Mouse (Mus musculus) thymus, postnatal 25 days (tissue): ENCODE data around the gene Evl.
"Not testable (repeated sequence)": the region's sequence is repeated elsewhere in the genome, so short reads cannot be mapped to it uniquely, and the experiment has no call there.

Experiments used
- DNase-seq: peaks from one replicate; pipeline ENCODE4 v3.0.0; 2022

Gene Evl

DNA sequence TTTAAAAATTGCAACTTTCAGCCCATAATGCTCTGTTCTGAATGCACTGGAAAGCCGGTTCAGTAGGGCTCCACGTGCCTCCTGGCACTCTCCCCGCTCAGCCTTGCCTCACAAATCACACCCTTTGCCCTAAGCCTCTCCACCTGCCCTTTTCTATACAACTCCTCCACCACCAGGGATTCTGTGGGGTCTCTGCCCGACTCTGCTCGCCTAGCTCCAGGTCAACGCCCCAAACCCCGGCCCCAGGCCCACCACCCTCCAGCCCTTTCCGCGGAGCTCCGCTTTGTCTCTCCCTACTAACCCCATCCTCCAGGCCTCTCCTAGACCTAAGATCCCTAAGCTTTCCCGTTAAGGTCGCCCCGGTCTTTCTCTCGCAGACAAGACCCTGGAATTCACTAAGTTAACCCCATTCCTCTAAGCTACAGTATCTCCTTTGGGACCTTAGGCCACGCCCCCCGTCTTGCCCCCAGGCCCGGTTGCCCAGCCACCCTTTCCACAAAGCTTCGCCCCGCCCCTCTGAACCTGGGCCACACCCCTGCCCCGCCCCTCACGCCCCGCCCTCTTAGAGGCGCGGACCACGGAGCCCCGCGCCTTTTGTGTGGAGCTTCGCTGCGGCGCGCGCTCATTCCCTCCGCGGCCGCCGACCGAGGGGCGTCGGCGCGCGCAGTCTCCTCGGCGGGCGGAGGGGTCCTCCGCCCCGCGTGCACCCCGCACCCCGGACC, at the start of gene Evl:
Gene Evl (plus strand): TSS at position 601 of the 722 bp plus-strand sequence.
- peak; percentile 87 for DNase-seq

DNA sequence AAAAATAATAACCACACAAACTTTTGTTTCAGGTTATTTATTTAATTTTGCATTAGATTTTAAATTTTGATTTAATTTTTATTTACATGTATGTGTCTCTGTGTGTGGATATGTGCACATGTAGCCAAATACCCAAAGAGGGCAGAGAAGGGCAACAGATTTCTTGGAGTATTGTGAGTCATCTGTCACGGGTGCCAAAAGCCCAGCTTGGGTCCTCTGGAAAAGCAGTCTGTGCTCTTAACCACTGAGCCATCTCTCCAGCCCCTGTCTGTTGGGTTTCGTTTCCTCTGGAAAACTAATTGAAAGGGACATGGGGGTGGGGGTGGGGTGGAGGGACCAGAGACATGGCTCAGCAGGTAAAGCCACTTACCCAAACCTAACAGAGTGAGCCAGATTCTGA, 48.7 kb upstream of the Evl start:
- no peak for DNase-seq

DNA sequence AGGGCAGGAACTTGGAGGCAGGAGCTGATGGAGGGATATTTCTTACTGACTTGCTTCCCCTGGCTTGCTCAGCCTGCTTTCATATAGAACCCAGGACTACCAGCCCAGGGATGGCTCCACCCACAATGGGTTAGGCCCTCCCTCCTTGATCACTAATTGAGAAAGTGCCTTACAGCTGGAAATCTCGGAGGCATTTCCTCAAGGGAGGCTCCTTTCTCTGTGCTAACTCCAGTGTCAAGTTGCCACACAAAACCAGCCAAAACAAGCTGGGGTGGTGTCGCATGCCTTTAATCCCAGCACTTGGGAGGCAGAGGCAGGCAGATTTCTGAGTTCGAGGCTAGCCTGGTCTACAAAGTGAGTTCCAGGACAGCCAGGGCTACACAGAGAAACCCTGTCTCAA, 47.5 kb upstream of the Evl start:
- DNase-seq: not testable (repeated sequence)

DNA sequence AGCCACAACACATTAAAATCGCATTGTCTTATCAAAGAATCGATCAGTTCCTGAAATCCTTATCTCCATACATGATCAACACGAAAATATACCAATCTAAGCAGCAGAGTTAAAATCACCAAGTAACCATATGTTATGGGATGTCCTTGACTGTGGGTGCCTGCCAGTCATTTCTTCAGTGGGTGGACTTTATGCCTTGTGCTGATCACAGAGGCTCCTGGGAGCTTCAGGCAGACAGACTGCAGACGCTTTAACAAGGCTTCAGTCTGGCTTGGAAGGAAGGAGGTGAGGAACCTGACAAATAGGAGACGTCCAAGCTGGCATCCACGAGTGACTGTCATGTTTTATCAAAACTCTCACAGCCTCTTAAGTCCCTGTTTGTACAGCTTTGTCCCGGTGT, 43.9 kb upstream of the Evl start:
- no peak for DNase-seq

DNA sequence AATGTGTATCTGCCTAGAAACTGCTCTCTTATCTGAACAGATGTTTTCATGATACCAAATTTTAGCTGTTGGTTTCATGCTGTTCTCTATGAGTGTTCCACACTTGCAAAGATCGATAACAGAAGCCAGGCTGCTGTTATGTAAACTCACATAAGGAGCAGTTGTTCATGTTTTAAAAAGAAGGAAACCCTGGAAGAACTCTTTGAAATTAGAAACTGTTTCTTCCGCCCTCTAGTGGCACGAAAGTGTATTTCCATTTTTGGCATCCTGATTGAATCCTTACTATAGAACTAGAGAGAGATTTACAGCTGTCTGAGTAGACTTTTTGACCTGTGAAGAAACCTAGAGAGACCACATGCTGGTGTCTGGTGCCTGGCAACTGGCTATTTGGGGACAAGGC, 43.5 kb upstream of the Evl start:
- no peak for DNase-seq

DNA sequence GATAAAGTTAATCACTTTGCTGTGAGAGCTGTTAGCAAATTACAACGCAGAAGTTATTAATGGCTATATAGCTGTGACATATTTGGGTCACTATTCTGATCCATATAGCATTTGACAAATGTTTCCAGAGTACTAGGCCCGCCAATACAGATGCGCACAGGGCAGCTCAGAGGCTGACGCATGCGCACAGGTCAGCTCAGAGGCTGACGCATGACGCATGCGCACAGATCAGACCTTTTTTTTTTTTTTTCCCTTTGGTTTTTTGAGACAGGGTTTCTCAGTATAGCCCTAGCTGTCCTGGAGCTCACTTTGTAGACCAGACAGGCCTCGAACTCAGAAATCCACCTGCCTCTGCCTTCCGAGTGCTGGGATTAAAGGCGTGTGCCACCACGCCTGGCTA, 39.1 kb upstream of the Evl start:
- DNase-seq: no peak

DNA sequence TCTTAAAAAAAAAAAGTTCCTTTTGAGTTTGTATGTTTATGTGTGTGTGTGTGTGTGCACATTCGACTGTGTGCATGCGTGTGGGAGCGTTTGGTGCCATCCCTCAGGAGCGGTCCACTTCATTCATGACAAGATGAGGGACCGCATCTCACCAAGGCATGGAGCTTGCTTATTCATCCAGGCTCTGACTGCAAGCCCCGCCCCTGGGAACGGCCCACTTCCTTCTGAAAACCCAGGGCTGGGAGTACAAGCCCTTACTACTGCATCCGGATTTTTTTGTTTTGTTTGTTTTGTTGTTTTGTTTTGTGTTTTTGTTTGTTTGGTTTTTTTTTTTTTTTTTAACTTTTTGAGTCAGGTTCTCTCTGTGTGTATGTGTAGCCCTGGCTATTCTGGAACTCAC, 35.1 kb upstream of the Evl start:
- DNase-seq: no peak

DNA sequence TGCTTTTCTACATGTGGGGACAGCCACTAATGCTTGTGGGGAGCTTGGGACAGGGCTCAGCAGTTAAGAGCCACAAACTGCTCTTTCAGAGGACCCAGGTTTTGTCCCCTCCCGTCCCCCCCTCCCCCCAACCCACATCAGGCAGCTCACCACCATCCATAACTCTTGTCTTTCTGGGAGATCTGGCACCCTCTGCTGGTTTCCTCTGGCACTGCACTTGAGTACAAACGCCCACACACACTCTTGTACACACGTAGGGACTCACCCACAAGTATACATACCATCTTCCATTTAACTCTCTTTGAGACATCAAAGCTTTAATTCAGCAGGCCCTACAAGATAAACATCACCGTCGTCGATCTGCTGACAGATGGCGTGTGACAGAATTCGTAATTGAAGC, 25.3 kb upstream of the Evl start:
- DNase-seq: peak; percentile 46

DNA sequence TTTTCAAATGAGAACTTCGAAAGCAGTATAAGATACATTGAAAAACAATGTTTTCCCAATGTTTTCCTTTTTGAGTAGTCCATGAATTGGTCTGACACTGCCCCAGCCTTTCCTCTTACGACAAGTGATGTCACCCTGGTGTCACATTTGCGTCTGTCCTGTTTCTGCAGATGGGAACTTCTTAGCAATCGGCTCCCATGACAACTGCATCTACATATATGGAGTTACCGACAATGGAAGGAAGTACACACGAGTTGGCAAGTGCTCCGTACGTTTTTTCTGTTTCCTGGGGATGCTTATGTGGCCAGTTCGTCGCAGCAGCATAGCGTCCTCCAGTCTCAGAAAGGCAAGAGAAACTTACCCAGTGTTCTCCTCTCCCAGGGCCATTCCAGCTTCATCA, 20.0 kb upstream of the Evl start:
- no peak for DNase-seq

DNA sequence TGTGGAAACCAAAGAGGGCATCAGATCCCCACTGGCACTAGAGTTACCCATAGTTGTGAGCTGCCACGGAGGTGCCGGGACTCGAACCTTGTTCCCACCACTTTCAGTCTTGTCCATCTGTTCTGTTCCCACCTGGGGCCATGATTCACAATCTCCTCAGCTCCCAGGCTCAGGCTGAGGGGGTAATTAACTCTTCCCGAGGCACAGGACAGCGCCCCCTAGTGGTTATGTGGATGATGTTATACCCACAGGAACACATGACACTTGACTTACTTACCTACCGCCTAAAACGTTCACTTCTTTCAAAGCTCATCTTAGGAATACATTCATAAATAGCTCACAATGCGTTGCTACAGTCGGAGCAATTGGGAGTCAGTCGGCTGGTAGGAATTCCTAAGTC, 18.1 kb upstream of the Evl start:
- DNase-seq: peak; percentile 18

DNA sequence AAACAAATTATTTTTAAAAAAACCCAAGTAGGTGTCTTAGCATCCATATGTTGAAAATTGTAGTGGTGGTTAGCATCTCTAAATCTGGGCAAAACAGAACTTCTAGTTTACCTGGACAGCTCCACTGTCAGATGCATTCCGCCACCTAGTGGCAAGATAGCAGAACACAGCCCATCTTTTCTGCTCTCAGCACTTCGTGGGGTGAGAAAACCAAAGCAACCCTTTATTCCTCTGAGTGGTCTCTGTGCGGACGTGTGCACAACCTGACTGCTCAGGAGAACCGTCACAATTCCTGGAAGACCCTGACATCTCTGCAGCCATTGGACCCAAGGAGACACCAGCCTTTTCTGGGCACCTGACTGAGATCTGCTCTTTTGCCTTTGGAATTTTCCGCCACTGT, 13.4 kb upstream of the Evl start:
- peak; percentile 41 for DNase-seq

DNA sequence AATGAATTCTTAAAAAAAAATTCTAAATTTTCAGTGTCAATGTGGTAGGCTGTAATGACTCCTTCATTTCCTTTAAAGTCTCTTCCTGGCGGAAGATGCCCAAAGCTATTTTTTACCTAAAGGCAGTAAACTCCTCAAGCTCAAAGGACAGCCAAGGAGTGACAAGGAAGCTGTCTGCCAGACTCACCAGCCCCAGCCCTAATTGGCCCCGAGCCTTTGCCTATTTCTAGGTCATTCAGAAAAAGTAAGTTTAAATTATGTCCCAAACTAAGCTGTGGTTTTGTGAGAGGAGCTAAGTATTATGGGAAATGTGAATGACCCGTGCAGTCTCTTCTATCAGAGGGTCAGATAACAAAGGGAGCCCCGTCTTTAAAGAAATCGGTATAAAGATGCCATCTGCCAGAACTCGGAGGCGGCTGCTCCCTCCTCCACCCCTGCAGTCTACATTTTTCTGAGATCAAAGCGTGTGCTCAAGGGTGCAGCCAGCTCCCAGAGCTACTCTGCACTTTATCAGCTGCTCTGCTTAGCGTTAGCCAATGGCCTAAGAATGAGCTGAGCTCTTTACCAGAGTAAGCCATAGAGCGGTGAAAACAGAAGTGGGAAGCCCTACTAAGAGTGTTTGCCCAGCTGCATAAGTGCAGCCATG, 7.9 kb upstream of the Evl start:
- no peak for DNase-seq

DNA sequence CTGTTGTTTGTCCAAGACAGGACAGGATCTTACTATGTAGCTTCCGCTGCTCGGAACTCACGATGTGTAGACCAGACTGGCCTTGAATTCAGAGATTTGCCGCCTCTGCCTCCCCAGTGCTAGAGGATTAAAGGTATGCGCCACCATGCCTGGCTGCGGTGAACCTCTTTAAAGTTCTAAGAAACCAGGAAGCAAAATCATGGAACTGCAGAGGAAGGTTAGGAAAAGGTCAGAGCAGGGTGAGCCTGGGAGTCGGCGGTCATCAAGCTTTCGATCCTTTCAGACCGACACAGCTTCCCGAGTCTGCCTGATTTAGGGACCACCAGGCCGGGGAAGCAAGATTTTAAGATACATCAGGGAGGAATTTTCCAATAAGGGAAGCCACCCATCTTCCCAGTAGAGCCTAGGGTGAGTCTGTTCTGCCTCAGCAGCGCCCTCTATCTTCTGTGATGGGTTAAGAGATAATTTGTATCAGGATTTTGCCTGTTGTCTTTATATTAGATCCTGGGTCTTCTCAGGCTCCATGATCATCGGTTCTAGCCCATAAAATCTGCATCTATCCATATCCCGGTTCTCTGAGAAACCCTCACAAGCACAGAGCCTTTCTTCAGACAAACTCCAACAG, 7.2 kb upstream of the Evl start:
- no peak for DNase-seq

DNA sequence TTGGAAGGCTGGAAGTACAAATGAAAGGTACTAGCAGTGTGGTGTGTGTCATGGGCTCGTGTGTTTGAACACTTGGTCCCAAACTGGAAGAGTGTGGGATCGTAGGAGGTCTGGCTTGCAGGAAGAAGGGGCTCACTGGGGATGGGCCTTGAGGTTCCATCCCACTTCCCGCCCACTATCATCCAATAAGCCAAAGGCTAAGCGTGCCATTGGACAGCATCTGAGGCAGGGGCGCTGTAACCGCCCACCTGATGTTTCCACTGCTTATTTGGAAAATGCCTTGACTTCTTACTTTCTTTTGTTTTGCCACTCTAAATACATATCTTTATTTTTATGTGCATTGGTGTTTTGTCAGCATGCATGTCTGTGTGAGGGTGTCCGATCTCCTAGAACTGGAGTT, 2.8 kb upstream of the Evl start:
- no peak for DNase-seq

DNA sequence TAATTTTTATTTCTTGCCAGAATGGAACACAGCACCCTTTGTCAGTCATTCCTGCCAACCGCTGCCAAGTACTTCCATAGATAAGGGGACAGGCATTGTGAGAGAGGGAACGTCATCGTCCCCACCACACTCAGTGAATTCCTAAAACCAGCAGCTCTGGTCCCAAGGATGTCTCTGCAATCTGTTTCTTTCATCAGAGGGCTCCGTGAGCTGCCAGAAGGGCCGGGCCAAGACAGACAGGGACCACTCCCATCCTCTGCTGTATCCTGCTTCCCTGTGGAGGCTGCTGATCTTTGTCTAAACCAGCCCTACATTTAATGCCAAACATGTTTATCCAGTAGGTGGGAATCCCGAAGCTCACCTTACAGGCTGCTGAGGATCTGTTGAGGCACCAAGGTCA, 1.4 kb upstream of the Evl start:
- DNase-seq: no peak

DNA sequence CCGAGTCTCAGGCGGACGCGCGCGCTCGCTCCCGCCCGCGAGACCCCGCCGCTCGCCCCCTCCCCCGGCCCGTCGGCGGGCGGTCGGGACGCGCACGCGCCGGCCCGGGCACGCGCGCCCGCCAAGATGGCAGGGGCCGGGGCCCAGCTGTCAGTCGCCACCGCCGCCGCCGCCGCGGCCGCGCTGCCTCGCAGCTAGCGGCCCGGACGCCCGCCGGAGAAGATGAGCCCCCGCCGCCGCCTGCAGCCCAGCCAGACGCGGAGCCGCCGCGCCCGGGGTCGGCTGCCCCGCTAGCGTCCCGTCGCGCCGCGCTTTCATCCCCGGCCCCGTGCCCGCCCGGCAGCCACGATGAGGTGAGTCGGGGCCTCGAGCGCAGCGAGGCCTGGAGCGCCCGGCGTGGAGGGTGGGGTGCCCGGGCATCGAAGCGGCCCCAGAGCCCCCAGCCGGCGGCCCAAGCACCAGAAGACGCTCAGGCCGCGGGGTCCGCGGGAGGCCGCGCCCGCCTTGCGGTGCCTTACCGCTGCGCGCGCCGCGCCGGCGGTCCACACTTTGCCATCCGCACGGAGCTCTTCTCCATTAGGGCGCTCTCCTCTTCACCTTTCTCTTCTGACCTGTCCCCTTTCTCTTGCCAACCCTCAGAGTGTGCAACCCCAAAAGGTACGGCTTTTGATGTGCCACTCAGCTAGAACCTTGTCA, 489 bp downstream of the Evl start:
- DNase-seq: peak; percentile 62

DNA sequence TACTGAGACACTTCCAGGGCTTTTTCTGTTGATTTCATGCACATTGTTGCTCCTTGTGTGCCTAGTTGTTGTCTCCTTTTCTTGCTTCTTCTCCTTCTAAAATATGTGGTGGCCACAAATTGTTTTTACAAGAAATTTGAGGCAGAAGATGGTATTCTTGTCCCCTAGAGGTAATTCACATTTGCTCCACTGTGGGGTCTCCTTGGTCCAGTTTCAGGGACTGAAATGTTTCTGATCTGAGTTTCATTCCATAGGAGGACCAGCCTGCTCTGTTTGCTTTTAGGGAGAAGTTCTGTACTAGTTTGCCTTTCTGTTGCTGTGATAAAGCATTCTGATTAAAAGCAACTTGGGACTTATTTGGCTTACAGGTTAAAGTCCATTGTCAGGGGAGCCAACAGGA, 3.7 kb downstream of the Evl start:
- DNase-seq: no peak

DNA sequence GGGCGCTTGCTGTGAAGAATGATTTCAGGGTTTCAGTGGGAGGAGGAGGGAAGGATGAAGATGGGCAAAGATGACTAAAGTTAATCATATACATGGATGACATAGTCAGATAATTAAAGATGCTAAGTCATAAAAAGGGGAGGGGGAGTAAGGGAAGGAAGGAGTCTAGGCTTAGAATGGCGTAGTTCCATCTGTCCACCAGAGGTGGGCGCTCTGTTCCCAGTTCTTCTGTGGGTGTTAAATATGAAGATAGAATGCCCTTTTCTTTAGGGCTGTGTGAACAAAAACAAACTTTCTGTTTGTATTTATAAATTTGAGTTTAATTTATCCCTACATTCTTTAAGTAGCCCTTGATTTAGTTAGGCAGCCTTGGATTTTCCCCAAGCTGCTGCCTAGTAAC, 8.7 kb downstream of the Evl start:
- peak; percentile 22 for DNase-seq

DNA sequence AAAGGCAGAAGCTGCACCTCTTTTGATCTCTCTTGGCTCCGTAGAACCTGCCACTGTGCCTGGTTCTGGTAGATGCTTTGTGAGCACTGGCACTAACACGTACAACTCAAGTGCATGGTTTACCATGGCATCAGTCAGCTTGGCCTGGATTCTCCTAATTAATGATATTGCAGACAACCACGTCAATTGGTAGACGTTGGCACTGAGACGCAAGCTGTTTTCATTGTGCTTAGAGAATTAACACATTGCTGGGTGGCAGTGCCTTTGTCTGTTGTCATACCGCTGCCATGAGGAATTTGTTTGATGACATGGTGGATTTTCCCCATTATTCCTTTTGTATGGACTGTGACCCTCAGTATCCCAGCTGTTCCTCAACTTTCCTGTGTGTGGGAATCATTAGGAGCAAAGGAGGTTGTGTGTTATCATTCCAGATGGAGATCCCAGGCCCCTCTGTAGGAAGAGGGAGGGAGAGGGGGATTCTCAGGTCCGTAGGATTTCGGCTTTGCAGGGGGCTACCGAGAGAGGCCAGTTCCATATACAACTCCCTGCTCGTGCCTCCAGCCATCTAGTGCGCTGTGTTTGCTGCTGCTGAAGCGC, 10.5 kb downstream of the Evl start:
- no peak for DNase-seq

DNA sequence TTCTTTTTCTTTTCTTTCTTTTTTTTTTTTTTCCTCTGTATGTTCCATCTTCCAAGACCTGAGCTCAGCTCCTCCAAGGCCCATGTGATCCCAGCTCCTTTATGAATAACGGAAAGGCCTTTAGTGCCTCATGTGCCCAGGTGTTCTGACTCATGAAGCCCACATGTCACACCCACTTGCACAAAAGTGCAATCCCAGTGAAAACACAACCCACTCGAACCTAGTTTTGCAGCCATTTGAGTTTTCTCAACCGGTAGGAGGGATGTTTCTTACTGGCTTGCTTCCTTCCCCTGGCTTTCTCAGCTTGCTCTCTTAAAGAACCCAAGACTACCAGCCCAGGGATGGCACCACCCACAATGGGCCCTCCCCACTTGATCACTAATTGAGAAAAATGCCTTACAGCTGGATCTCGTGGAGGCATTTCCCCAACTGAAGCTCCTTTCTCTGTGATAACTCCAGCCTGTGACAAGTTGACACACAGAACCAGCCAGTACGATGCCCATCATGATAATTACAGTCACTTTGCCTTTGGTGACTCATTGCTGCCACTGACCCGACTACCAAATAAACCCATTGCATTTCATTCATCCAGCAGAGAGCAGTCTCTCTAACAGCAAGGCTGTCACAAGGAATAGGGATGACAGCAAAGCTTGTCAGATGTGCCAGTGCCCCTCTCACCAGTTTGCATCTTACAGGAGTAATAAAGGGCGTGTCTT, 24.8 kb downstream of the Evl start:
- no peak for DNase-seq

DNA sequence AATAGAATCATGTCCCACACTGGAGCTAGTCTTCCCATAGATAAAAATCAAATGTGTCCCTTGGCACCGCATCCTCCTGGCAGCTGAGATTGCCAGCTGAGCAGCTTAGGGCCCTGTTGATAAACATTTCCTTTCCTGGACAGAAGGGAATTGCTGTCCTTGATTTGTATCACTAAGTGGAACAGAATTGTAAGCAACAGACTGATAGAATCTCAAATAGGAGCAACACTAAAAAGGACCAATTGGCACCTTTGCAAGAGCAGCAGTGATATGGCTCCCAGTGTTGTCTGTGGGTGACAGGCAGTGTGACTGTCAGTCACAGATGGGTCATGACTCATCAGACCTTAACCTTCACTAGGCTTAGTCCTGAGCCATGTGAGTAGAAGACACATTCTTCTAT, 29.3 kb downstream of the Evl start:
- DNase-seq: no peak

DNA sequence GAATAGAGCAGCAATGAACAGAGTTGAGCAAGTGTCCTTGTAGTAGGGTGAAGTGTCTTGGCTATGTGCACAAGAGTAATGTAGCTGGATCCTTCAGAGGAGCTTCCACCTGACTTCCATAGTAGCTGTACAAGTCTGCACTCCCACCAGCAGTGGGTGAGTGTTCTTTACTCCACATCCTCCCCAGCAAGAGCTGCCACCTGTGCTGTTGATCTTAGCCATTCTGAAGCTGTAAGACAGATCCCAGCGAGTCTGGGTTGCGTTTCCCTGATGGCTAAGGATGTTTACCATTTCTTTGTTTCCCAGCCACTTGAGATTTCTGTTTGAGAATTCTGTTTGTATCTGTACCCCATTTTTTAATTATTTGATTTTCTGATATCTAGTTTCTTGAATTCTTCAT, 35.6 kb downstream of the Evl start:
- no peak for DNase-seq

DNA sequence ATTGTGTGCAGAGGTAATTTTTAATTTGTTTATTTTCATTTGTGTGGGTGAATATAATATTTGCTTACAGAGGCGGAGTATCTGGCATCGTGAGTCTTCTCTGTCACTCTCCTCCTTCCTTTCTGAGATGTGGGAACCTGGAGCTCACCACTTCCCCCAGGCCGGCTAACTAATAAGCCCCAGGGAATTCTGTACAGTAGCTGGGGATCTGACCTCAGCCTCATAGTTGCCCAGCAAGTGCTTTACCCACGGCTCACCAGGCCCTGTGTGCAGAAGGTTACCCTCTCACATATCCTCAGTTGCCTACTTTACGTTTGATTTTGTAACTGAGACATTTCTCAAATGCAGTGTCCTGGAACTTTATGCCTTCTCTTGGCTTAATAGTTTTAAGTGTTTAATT, 37.1 kb downstream of the Evl start:
- no peak for DNase-seq
